Mouse (Mus musculus): Measurements from ENCODE around the gene Kdm6b. TPM values are rescaled to one million over a fixed set of nuclear protein-coding genes. Genes with fewer than 3 reads are reported as not detected.
A peak's percentile ranks its signal among the peaks of the same experiment; 100 is the strongest.

Gene Kdm6b
- polyA plus RNA-seq, 1 experiment from 2014 or later, result 4.0 TPM

- no peak for ATAC-seq (ENCODE audit: insufficient read depth)
- peaks cover 73% of the 10 kb centered on the region for H3K4me1 ChIP-seq (replicated peaks)
- no peaks in the 10 kb centered on the region for H3K36me3 ChIP-seq (replicated peaks)
- peak overlapping the region; percentile 56 for H3K4me3 ChIP-seq (replicated peaks)
- peak overlapping the region; percentile 100 for H3K4me2 ChIP-seq
- H3K9ac ChIP-seq, result peak overlapping the region; percentile 35; the same call in 1 of the 2 replicates
- peak overlapping the region; percentile 69 for H3K27ac ChIP-seq (replicated peaks)
- H3K9me3 ChIP-seq (replicated peaks), result no peaks in the 10 kb centered on the region
- H3K27me3 ChIP-seq, result peaks cover 75% of the 10 kb centered on the region
- under 1% methylated on average over 19 of the region's 19 CpGs for WGBS (ENCODE audit: insufficient replicate concordance)
Measured at GRCm38 (mm10) chr11:69419443-69419812, 6.0 kb upstream of the Kdm6b start.

DNA sequence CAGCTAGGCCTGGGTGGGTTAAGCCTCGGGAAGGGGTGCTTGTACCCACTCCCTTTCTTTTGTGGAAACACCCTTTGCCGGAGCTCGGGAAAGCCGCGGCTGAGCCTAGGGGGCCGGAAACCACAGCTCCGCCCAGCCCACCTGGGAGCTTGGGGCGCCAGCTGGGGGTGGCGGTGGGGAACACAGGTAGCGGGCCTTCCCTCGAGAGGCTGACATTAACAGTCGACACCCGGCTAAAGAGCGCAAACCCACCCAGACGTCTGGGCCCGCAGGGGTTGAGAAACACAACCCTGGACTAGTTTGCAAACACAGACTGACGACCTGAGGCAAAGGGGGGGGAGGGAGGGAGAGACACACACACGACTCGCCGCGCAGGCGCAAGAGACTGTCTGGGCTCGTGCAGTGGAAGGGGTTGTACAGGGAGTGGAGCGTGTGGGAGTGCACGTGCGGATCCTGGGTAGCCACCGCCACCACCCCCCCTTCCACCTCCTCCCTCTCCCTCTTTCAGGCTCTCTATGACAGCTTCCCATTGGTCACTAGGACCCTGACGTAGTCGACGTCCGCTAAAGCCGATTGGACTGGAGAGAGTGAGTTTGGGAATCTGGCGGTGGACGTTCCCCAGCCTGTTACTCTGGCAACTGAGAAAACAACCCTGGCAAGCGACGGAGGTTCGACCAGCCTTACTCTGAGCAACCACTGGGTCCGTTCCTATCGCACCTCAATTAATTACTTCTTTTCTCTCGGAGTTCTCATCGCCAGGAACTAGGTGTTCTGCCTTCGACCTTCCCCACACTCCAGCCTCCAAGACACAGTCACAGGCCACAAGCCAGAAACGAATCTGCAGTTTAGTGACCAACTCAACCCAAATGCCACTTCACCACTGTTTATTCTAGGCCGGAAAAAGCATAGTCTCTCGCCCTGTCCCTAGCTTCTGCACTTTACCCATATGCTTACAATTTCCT, 5.3 kb upstream of the Kdm6b start:
- Histone ChIP-seq H3K4me3 (replicated peaks) (peak overlapping the region; percentile 56), H3K4me2 (peak overlapping the region; percentile 100), H3K4me1 (replicated peaks) (peaks cover 75% of the 10 kb centered on the region), H3K9me3 (replicated peaks) (no peaks in the 10 kb centered on the region), H3K27ac (replicated peaks) (peak overlapping the region; percentile 82), H3K27me3 (peaks cover 75% of the 10 kb centered on the region), H3K9ac (peak overlapping the region; percentile 49; the same call in 1 of the 2 replicates), H3K36me3 (replicated peaks) (no peaks in the 10 kb centered on the region)
- peak; percentile 78 for ATAC-seq (ENCODE audit: insufficient read depth)
- WGBS (ENCODE audit: insufficient replicate concordance), result under 1% methylated on average over 44 of the region's 45 CpGs

DNA sequence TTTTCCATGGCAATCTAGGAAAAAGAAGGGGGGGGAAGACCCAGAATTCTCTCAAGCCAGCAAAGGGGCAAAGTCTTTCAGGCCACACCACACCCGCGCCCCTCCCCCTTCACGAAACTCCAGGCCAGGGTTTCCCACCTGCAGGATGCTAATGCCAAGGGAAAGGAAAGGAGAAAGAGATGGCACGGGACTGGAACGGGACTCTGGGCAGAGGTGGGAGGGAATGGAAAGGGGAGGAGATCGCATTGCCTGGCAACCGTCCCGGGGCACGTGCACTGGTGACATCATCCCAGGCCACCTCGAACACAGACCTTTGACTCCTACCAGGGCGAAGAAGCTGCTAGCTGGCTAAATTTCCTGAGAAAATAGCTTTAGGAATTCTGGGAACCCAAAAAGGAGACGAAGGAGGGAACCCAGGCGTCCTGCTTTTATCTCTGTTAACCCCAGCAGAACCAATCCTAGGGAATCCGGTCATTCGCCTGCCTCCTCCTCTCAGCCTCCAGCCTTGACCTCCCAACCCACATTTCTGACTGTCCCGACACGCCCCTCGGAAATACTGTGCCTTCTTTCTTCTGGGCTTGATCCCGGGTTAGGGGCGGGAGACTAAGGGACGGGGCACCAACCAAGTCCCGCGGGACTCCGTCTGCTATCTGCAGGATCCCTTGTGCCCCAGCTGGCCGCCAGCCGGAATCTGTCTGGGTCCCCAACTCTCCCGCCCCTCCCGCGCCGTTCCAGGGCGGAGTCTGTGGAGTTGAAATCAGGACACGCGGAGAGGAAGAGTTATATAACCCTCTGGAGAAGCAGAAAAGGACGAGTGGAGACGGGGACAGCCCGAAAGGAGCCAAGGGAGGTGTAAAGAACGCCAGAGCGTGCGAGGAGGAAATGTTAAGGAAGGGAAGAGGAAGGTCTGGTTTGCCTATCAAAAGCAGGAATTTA, 4.2 kb upstream of the Kdm6b start:
- peak overlapping the region; percentile 49; the same call in 1 of the 2 replicates for H3K9ac ChIP-seq

GRCm38 (mm10) chr11:69416921-69417448, 3.5 kb upstream of the Kdm6b start:
- Histone ChIP-seq H3K9ac (no peak overlapping the region), H3K36me3 (replicated peaks) (no peaks in the 10 kb centered on the region), H3K27ac (replicated peaks) (peak overlapping the region; percentile 82), H3K9me3 (replicated peaks) (no peaks in the 10 kb centered on the region), H3K4me1 (replicated peaks) (peaks cover 93% of the 10 kb centered on the region), H3K4me2 (peak overlapping the region; percentile 100), H3K4me3 (replicated peaks) (peak overlapping the region; percentile 56), H3K27me3 (peaks cover 64% of the 10 kb centered on the region)
- WGBS (ENCODE audit: insufficient replicate concordance), result 24% methylated on average over 8 of the region's 8 CpGs
- ATAC-seq (ENCODE audit: insufficient read depth), result no peak

More for the DNA sequence above, 4.2 kb upstream of the Kdm6b start:
- no peaks in the 10 kb centered on the region for H3K36me3 ChIP-seq (replicated peaks)
- H3K4me3 ChIP-seq (replicated peaks), result peak overlapping the region; percentile 56
- ATAC-seq (ENCODE audit: insufficient read depth), result peak; percentile 24
- H3K27ac ChIP-seq (replicated peaks), result peak overlapping the region; percentile 82
- no peaks in the 10 kb centered on the region for H3K9me3 ChIP-seq (replicated peaks)
- H3K27me3 ChIP-seq, result peaks cover 71% of the 10 kb centered on the region
- H3K4me1 ChIP-seq (replicated peaks), result peaks cover 85% of the 10 kb centered on the region
- WGBS (ENCODE audit: insufficient replicate concordance), result under 1% methylated on average over 39 of the region's 39 CpGs
- peak overlapping the region; percentile 100 for H3K4me2 ChIP-seq

DNA sequence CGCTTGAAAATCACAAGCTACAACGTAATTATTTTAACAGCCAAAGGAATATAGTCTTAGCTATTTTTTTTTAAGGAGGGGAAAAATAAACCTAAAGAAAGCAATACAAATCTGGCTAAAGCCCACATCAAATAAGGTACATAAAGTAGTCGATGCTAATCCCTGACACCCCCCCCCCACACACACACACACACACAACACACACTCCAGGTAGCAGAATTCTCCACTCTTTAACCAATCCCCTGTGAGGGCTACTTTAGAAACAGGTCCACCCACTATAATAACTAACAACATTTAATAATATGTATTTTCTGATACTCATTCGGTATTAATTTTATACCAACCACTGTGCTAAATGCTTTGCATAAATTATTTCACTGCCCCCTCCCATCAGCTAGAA, 3.0 kb upstream of the Kdm6b start:
- Histone ChIP-seq H3K9ac (no peak overlapping the region), H3K27me3 (peaks cover 59% of the 10 kb centered on the region), H3K9me3 (replicated peaks) (no peaks in the 10 kb centered on the region), H3K36me3 (replicated peaks) (no peaks in the 10 kb centered on the region), H3K4me3 (replicated peaks) (peak overlapping the region; percentile 56), H3K4me1 (replicated peaks) (peaks cover 96% of the 10 kb centered on the region), H3K27ac (replicated peaks) (peak overlapping the region; percentile 79; the same call in 1 of the 2 replicates), H3K4me2 (peak overlapping the region; percentile 100)
- WGBS (ENCODE audit: insufficient replicate concordance), result 6% methylated on average over 4 of the region's 4 CpGs
- no peak for ATAC-seq (ENCODE audit: insufficient read depth)

- peak overlapping the region; percentile 56 for H3K4me3 ChIP-seq (replicated peaks)
- WGBS (ENCODE audit: insufficient replicate concordance), result 1% methylated on average over 23 of the region's 25 CpGs
- peak overlapping the region; percentile 79 for H3K27ac ChIP-seq (replicated peaks)
- no peak for ATAC-seq (ENCODE audit: insufficient read depth)
- H3K27me3 ChIP-seq, result peaks cover 52% of the 10 kb centered on the region
- peak overlapping the region; percentile 100 for H3K4me2 ChIP-seq
- peak overlapping the region; percentile 33; the same call in 1 of the 2 replicates for H3K9ac ChIP-seq
- peaks cover 96% of the 10 kb centered on the region for H3K4me1 ChIP-seq (replicated peaks)
- no peaks in the 10 kb centered on the region for H3K9me3 ChIP-seq (replicated peaks)
- no peaks in the 10 kb centered on the region for H3K36me3 ChIP-seq (replicated peaks)
Measured at GRCm38 (mm10) chr11:69415668-69416451, 2.4 kb upstream of the Kdm6b start.

GRCm38 (mm10) chr11:69415327-69415667, 1.8 kb upstream of the Kdm6b start:
- no peak for ATAC-seq (ENCODE audit: insufficient read depth)
- WGBS (ENCODE audit: insufficient replicate concordance), result 10% methylated on average over 3 of the region's 3 CpGs
- H3K9me3 ChIP-seq (replicated peaks), result no peaks in the 10 kb centered on the region
- peak overlapping the region; percentile 56 for H3K4me3 ChIP-seq (replicated peaks)
- H3K9ac ChIP-seq, result peak overlapping the region; percentile 33; the same call in 1 of the 2 replicates
- H3K36me3 ChIP-seq (replicated peaks), result no peaks in the 10 kb centered on the region
- H3K27me3 ChIP-seq, result peaks cover 47% of the 10 kb centered on the region
- peak overlapping the region; percentile 100 for H3K4me2 ChIP-seq
- H3K27ac ChIP-seq (replicated peaks), result peak overlapping the region; percentile 79
- peaks cover 96% of the 10 kb centered on the region for H3K4me1 ChIP-seq (replicated peaks)

- Histone ChIP-seq H3K4me2 (peak overlapping the region; percentile 100), H3K9me3 (replicated peaks) (no peaks in the 10 kb centered on the region), H3K4me3 (replicated peaks) (peak overlapping the region; percentile 56), H3K27me3 (peaks cover 41% of the 10 kb centered on the region), H3K36me3 (replicated peaks) (no peaks in the 10 kb centered on the region), H3K9ac (peak overlapping the region; percentile 33; the same call in 1 of the 2 replicates), H3K27ac (replicated peaks) (peak overlapping the region; percentile 79), H3K4me1 (replicated peaks) (peaks cover 96% of the 10 kb centered on the region)
- no peak for ATAC-seq (ENCODE audit: insufficient read depth)
- 35% methylated on average over 4 of the region's 4 CpGs for WGBS (ENCODE audit: insufficient replicate concordance)
Measured at GRCm38 (mm10) chr11:69414421-69415326, 1.2 kb upstream of the Kdm6b start.

DNA sequence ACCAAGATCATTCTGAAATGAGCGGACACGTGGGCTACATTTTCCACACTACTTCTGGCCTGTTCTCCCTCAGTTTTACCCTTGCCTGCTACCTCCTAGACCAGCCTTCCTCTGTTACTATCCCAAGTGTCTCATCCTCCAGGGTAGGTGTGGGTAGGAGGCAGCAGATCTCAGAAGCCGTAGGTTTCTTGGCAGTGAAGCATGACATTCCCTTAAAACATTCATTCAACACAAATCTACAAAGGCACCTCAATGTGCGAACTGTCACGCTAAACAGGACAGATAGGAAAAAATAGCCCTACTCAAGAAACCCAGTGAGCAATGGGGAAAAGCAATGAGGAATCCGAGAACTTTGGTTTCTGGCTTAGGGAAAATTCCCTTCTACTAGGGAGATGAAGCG, 927 bp downstream of the Kdm6b start:
- Histone ChIP-seq H3K9me3 (replicated peaks) (no peaks in the 10 kb centered on the region), H3K4me3 (replicated peaks) (peak overlapping the region; percentile 69; the same call in 1 of the 2 replicates), H3K9ac (no peak overlapping the region), H3K4me1 (replicated peaks) (peaks cover 95% of the 10 kb centered on the region), H3K4me2 (peak overlapping the region; percentile 100), H3K27me3 (peaks cover 21% of the 10 kb centered on the region), H3K27ac (replicated peaks) (peak overlapping the region; percentile 92; the same call in 1 of the 2 replicates), H3K36me3 (replicated peaks) (peaks cover 6% of the 10 kb centered on the region; the same call in 1 of the 2 replicates)
- ATAC-seq (ENCODE audit: insufficient read depth), result no peak
- WGBS (ENCODE audit: insufficient replicate concordance), result 72% methylated on average over 7 of the region's 7 CpGs

Measured in liver, embryonic 15.5 days (tissue).